ENCODE assay signal across 8 mouse cellular contexts in the genomic region with DNA sequence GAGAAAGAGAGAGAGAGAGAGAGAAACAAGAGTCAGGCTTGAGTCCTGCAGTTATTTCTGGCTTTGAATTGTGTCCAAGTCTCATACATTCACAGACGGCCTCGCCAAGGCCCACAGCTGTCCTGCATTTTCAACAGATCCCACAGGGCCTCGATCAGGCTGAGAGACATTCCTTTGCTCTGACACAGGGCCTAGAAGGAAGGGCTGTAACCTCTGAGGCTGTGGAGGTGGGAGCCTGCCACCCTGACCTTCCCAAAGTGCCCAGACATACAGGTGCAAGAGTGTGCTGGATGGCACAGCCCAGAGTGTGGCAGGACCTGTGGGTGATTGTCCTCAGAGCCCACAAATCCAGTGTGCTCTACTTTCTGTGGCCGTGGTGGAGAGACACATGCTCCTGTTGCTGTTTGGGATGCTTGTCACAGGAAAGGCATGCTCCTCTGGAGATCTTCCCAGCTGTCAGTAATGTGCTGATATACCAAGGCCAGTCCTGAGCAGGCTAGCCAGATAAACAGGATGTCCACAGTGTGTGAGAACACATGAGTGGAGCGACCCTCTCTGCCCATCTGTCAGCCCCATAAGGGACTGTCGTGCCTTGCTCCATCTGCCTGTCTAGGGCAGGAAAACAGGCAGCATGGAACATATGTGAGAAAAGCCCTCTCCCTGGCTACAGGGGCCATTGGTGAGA.
DNase-seq lines count a peak whose midpoint lies in the region; ATAC-seq and TF ChIP-seq lines count a peak whose summit lies in the region.

No protein-coding gene starts in this region.

- H3K27me3 ChIP-seq in embryonic facial prominence, embryonic 12.5 days: no peaks in the 10 kb centered on the region
- H3K27me3 ChIP-seq in heart, embryonic 11.5 days (ENCODE audit: control insufficient read depth, insufficient read depth, low read length): no peaks in the 10 kb centered on the region
- no peaks in the 10 kb centered on the region for H3K27me3 ChIP-seq in lung, postnatal 0 days (replicated peaks; ENCODE audit: insufficient read depth, low read length)

- peak; percentile 48; the same call in 1 of the 2 replicates for TF ChIP-seq CTCF in lung, postnatal 0 days (IDR thresholded peaks at IDR 0.05)

- 24% methylated on average over 6 of the region's 6 CpGs for WGBS in embryonic facial prominence, embryonic 12.5 days
- 8% methylated on average over 6 of the region's 6 CpGs for WGBS in heart, embryonic 11.5 days (ENCODE audit: insufficient replicate concordance)
- 13% methylated on average over 6 of the region's 6 CpGs for WGBS in lung, postnatal 0 days

- ATAC-seq in embryonic facial prominence, embryonic 12.5 days (ENCODE audit: insufficient number of reproducible peaks, insufficient read depth, low FRiP score, low TSS enrichment): peak; percentile 82
- peak; percentile 79; the same call in 1 of the 2 replicates for ATAC-seq in heart, embryonic 11.5 days (replicated peaks; ENCODE audit: insufficient number of reproducible peaks, low FRiP score, low TSS enrichment)
- ATAC-seq in lung, postnatal 0 days: peak; percentile 95

- no peak overlapping the region for H3K9ac ChIP-seq in embryonic facial prominence, embryonic 12.5 days
- no peak overlapping the region; the same call in 1 of the 2 replicates for H3K9ac ChIP-seq in heart, embryonic 11.5 days (ENCODE audit: low read depth, low read length)
- no peak overlapping the region for H3K9ac ChIP-seq in lung, postnatal 0 days (replicated peaks; ENCODE audit: low read depth)

- no peaks in the 10 kb centered on the region for H3K9me3 ChIP-seq in embryonic facial prominence, embryonic 12.5 days
- H3K9me3 ChIP-seq in heart, embryonic 11.5 days (replicated peaks; ENCODE audit: control insufficient read depth, low read length): no peaks in the 10 kb centered on the region
- no peaks in the 10 kb centered on the region for H3K9me3 ChIP-seq in lung, postnatal 0 days (ENCODE audit: low read length)

- peak; percentile 29; the same call in 1 of the 2 replicates for TF ChIP-seq EP300 in lung, postnatal 0 days (IDR thresholded peaks at IDR 0.05)

- peak; percentile 59 to 67 for DNase-seq in cerebellum, postnatal 14 days
- no peak for DNase-seq in cerebellum, adult 9-10 months
- peak; percentile 64 for DNase-seq in kidney, adult 9 months
- DNase-seq in lung, postnatal 0 days (ENCODE audit: low spot score): peak; percentile 96
- DNase-seq in skeletal muscle tissue, adult 2 months (ENCODE audit: low read depth, low spot score): peak; percentile 93
- DNase-seq in thymus, postnatal 14 days: no peak

- H3K4me2 ChIP-seq in embryonic facial prominence, embryonic 12.5 days (replicated peaks): no peak overlapping the region
- no peak overlapping the region for H3K4me2 ChIP-seq in heart, embryonic 11.5 days
- H3K4me2 ChIP-seq in lung, postnatal 0 days (replicated peaks; ENCODE audit: low read depth, low read length): no peak overlapping the region

- H3K4me1 ChIP-seq in embryonic facial prominence, embryonic 12.5 days: peaks cover 31% of the 10 kb centered on the region
- peaks cover 15% of the 10 kb centered on the region for H3K4me1 ChIP-seq in heart, embryonic 11.5 days (ENCODE audit: control insufficient read depth, insufficient read depth, low read length)
- peaks cover 10% of the 10 kb centered on the region for H3K4me1 ChIP-seq in lung, postnatal 0 days (ENCODE audit: insufficient read depth, low read depth, low read length)

- H3K36me3 ChIP-seq in embryonic facial prominence, embryonic 12.5 days: no peaks in the 10 kb centered on the region
- H3K36me3 ChIP-seq in heart, embryonic 11.5 days (ENCODE audit: control insufficient read depth, insufficient read depth, low read length): no peaks in the 10 kb centered on the region
- no peaks in the 10 kb centered on the region for H3K36me3 ChIP-seq in lung, postnatal 0 days (ENCODE audit: insufficient read depth, low read length)

- no peak overlapping the region for H3K4me3 ChIP-seq in embryonic facial prominence, embryonic 12.5 days
- no peak overlapping the region for H3K4me3 ChIP-seq in heart, embryonic 11.5 days (ENCODE audit: low read depth, low read length)
- H3K4me3 ChIP-seq in lung, postnatal 0 days (ENCODE audit: low read depth, low read length): no peak overlapping the region

- H3K27ac ChIP-seq in embryonic facial prominence, embryonic 12.5 days: peak overlapping the region; percentile 89
- H3K27ac ChIP-seq in heart, embryonic 11.5 days (ENCODE audit: low read depth, low read length): peak overlapping the region; percentile 86
- peak overlapping the region; percentile 94 for H3K27ac ChIP-seq in lung, postnatal 0 days (ENCODE audit: low read length)

Comparison
In these comparisons a context has a peak if more than half of its experiments do, and no peak if none do; other contexts are left out.
1. DNase-seq: peak in cerebellum, postnatal 14 days (2 of 2), kidney, adult 9 months (single experiment), lung, postnatal 0 days (single experiment) and skeletal muscle tissue, adult 2 months (single experiment); none in cerebellum, adult 9-10 months (single experiment) and thymus, postnatal 14 days (single experiment).
2. Peak in every context shown above with its lines, with median percentiles within 50 percentile points of each other: ATAC-seq and H3K27ac ChIP-seq.